Mouse (Mus musculus): ENCODE results near the gene Ppt2.

Ppt2 gene

DNA sequence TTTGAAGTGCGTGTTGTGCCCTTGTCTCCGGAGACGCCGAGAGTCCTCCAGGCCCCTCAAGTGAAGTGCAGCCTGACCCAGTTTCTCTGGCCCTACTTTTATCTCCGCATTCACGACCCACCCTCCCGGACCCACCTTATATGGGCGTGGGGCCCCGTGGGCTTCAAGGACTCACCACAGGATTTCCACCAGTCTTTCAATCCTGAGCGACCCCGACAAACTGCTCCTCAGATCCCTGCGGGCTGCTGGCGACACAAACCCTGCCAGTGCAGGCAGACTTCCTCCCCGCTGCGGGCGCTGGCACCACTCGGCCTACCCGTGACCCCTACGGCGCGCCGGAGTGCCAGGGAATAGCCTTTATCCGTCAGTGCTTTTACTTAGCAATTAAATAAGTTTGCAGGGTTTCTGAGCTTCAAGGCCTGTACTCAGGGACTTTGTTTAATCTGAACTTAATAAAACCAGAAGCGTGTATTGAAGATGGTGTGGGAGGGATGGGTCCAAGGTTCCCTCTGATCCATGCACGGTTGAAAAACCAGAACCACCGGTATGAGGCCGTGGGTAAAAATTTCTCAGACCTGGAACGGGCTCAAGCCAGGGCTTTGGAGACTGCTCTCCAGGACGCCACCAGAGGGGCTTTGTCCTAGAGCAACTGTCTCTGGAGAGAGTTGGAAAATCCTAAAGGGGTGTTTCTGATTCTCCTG, at the start of gene Ppt2:
Ppt2 (minus strand) TSS at position 568 of the 701 bp plus-strand sequence.
- DNase-seq (ENCODE audit: low spot score): no peak

DNA sequence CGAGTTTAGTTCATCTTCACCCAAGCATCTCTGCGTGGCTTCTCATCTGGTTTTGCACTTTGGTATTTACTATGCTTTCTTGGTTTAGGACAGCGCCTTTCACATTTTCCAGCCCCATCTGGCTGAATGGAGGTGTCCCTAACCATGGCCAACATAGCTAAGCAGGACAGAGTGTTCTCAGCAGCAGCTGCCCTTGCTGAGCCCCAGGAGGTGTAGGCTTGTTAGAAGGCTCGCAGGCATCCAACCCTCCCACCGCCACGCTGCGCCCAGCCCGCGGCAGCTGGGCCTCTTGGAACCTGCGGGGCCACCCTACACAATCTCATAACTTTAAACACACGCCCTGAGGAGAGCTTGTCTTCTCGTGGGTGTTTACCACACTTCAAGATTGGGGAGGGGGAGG, 48.4 kb upstream of the Ppt2 start:
- no peak for DNase-seq (ENCODE audit: low spot score)

DNA sequence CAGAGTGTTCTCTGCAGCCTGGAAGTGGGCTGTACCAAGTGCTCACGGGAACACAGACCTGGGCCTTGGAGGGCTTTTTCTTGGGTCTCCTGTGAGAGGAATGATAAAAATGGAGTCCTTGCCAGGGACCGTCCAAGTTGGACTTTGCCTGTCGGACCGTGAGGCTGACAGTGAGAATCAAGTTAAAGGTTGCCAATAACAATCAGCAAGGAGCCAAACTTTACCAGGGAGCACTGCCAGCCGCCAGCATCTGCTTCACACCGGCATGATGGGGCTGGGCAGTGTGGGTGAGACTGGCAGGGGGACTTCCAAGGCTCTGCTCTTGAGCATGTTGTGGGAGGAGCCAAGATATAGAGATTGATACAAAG, 47.8 kb upstream of the Ppt2 start:
- no peak for DNase-seq (ENCODE audit: low spot score)

DNA sequence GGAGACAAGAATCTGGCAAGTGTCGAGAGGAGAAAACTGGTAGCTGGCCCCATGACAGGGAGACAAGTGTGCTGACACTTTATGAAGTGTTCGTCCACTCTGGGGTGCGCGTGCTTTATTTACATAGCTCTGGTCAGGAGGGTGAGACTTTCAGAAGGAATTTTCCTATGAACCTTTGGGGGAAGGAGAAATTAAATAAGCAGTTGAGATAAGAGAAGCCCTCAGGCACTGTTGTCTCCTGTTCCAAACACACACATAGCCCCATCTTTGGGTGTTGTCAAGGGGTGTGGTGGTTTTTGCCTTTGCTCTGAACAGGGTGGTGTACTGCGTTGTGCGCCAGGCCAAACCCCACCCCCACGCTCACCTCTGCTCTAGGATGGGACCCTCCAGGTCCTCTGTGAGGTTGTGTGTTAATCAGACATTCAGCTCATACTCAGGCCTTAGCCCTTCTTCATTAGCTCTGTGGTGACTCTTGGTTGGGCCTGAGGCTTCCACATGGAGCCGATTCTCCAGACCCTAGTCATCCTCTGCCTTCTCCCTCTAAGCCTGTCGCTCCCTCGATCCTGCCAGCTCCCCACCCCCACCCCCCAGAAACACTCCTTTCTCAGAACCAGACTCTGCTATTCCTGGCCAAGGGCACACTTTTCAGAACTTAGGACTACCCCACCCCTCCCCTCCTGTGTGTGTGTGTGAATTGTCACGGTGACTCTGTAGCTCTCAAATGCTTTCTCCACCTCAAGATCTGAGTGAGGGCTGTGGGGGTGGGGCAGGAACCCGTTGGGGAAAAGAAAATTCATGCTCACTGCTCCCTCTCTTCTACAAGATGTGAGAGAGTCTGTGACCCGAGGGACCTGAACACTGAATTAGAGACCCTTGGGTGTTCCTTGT, 47.1 kb upstream of the Ppt2 start:
- no peak for DNase-seq (ENCODE audit: low spot score)

DNA sequence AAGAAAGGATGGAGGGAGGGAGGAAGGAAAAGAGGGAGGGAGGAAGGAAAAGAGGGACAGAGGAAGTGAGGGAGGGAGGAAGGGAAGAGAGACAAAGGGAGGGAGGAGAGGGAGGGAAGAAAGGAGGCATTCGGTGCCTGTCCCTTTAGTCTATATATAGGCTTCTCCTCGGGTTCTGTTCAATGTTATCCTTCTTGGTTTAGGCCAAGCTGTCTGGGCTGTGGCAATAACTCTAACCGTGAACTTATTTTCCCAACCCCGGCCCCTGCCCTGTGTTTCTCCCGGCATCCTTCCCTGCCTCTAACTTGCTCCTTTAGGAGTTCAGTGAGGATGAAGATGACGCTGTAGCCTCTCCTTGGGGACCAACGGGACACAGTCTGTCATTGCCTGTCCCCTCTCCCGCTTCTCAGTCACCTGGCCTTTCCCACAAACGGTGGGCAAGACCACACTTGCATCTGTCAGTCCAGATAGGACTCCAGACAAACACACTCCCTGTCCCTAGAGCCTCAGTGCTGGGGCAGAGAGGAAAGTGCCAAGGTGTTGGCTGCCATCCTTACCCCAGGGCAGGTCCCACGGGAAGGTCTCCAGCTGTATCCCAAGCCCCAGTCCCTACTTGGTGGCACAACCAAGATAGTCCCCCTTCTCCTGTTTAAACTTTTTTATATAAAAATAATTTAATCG, 46.4 kb upstream of the Ppt2 start:
- DNase-seq (ENCODE audit: low spot score): no peak

DNA sequence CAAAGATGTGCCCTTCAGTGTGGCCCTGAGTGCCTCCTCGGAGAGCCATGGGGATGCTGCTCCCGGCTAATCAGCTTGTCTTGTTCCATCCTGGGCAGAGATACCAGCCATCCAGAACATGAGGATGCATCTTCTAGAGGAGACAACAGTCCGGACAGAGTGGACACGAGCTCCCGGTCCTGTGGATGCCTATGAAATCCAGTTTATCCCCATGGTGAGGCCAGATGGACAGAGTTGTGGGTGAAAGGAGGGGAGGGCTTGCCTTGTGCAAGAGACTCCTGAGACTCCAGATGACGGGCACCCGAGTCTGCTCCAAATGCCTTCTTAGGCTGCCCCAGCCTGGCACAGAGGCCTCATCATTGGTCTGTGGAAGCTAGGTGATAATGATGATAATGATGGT, 44.8 kb upstream of the Ppt2 start:
- DNase-seq (ENCODE audit: low spot score): no peak

DNA sequence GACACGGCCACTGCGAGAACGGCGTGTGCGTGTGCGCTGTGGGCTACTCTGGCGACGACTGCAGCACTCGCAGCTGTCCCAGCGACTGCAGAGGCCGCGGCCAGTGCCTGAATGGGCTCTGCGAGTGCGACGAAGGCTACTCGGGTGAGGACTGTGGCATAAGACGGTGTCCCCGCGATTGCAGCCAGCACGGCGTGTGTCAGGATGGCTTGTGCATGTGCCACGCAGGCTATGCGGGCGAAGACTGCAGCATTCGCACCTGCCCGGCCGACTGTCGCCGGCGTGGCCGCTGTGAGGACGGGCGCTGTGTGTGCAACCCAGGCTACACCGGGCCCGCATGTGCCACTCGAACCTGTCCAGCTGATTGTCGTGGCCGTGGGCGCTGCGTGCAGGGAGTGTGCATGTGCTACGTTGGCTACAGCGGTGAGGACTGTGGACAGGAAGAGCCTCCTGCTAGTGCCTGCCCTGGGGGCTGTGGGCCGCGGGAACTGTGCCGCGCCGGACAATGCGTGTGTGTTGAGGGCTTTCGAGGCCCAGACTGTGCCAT, 44.0 kb upstream of the Ppt2 start:
- DNase-seq (ENCODE audit: low spot score): no peak

DNA sequence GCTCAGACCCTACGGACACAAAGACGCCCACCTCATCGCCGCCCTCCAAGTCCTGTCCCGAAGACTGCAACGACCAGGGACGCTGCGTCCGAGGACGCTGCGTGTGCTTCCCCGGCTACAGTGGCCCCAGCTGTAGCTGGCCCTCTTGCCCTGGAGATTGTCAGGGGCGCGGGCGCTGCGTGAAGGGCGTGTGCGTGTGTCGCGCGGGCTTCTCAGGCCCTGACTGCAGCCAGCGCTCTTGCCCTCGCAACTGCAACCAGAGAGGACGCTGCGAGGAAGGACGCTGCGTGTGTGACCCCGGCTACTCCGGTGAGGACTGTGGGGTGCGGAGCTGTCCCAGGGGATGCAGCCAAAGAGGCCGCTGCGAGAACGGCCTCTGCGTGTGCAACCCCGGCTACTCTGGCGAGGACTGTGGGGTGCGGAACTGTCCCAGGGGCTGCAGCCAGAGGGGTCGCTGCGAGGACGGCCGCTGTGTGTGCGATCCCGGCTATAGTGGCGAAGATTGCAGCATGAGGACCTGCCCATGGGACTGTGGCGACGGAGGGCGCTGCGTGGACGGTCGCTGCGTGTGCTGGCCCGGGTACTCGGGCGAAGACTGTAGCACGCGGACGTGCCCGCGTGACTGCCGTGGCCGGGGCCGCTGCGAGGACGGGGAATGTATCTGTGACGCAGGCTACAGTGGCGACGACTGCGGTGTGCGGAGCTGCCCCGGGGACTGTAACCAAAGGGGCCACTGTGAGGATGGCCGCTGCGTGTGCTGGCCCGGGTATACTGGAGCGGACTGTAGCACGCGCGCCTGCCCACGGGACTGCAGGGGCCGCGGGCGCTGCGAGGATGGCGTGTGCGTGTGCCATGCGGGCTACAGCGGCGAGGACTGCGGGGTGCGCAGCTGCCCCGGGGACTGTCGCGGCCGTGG, 43.1 kb upstream of the Ppt2 start:
- DNase-seq (ENCODE audit: low spot score): no peak

DNA sequence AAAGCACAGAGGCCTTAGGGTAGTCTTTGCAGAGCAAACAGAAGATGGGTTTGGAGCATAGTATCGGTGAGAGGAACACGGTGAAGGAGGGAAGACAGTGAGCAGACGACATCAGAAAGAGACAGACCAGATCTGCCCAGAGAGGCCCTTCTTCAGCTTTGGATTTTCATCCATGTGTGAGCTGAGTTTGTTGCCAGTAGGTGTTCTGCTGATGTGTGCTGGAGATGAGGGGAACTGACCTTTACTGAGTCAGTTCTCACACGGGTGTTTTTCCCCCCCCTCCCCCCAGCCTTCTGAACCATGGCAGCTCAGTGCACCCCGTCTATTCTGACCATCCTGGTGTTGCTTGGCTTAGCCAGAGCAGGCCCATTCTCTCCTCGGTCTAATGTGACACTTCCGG, 41.9 kb upstream of the Ppt2 start, which contains the start of gene Tnxb:
Tnxb (plus strand) TSS at position 301 of the 400 bp plus-strand sequence.
- no peak for DNase-seq (ENCODE audit: low spot score)

DNA sequence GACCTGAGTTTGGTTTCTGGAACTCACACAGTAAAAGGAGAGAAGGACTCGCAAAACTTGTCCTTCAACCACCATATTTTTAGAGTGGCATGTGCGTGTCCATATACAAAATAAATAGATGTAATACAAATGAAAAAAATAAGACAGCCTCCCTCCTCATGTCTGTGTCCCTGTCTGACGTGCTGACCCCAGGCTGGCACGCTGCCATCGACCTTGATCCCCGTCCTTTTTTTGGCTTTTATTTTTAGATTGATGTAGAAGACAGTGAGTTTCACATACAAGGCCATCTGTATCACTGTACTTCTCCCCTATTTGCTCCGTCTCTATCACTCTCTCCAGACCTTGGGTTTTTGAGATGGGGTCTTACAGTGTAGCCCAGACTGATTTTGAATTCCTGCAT, 36.2 kb upstream of the Ppt2 start:
- DNase-seq (ENCODE audit: low spot score): no peak

DNA sequence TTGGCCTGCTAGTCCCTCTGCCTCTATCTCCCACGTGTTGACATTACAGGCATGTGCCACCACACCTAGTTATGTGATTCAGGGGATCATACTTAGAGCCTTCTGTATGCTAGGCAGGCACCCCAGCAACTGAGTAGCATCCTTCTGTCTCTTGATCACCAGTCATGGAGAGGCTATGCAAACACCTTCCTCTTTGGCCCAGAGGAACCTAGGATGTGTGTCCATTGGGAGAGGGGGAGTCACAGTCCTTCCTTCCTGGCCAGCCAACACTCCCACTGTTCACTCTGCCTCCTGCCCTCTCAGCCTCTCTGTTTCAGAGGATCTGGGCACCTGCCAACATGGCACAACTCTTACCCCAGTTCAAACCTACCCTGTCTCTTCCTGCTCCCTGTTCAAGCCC, 35.2 kb upstream of the Ppt2 start:
- no peak for DNase-seq (ENCODE audit: low spot score)

DNA sequence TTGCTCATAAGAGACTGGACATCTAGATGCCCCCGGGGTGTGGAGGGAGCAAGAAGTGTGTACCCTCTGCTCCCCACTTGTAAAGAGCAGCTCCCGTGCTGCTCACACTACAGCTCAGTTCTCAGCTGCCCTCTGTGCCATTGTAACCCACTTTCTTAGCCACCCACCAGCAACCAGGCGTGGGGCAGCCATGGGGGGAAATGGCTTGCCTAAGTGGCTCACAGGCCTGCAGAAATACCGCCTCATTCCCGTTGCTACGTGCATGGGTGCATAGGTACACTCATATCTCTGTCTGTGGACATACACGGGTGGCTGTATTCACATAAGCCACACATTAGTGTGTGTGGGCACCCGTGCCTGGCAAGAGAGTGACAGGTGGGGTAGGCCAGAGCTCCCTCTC, 34.7 kb upstream of the Ppt2 start:
- no peak for DNase-seq (ENCODE audit: low spot score)

DNA sequence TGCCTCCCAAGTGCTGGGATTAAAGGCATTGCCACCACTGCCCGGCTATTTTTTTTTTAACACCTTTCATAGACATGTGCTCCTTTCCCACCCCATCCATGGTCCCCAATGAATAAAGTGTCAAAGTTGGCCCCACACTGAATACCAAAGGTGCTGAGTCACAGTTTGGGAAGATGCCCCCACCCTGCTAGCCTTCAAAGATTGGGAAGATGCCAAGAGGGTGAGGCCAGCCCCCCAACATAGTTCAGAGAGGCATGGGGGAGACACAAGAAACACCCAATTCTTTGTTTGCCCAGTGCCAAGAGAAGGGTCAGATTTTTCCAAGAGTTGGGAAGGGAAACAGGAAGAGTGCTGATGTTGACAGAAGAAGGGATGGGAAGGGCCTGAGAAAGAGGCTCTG, 34.2 kb upstream of the Ppt2 start:
- no peak for DNase-seq (ENCODE audit: low spot score)

DNA sequence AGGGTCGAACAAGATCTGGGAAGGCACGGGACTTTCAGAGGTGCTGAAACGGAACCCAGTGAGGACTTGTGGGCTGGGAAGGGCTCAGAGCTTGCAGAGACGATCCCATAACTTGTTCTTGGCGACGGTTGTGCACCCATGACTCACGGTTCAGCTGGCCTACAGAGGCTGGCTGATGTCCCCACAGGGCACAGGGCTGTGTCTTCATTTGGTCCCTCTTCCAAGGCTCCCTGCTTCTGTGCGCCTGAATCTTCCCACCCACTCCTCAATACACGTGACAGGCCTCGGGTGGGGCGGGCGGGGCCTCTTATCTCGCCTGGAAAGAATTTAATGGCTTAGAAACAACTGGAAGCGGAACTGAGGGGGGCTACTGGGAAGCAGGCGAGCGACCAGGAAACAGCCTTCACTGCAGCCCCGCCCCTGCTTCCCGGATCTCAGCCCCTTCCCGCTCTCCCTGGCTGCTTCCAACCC, 32.8 kb upstream of the Ppt2 start:
- no peak for DNase-seq (ENCODE audit: low spot score)

DNA sequence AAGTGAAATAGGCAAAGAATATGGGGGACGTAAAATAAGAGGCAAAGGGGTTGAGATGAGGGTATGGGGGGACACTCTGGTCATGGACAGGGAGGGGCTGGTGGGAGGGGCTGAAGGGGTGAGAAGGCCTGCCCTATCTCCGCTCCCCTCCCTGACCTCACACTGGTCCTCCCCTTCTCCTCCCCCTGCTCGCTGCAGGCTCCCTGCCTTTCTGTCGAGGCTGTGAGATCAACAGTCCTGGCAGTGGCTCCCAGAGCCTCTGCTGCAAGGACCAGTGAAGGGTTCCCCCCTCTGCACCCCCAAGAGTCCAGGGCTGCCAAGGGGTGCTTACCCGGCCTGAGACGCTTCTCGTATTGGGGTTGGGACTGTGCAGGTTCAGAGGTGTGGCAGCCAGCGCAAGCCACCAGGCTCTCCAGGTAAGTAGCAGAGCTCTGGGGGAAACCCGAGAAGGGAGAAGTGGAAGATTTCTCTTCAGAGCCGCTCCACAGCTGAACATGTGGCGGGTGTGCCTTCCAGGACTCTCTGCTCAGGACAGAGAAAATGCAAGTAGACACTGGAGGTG, 32.0 kb upstream of the Ppt2 start:
- no peak for DNase-seq (ENCODE audit: low spot score)

DNA sequence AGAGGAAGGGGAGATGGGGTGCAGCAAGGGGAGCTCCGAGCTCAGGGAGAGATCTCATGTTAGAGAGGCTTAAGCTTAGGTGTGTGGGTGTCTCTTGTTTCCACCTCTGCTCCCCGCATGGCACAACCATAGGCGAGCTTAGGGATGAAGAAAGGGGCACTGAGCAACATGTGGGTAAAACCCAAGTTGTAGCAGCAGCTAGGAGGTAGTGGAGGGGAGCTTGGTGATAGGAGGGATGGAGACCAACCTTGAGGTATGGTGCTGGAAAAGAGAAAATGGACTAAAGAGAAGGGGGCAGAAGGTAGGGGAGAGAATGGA, 31.5 kb upstream of the Ppt2 start:
- DNase-seq (ENCODE audit: low spot score): no peak

DNA sequence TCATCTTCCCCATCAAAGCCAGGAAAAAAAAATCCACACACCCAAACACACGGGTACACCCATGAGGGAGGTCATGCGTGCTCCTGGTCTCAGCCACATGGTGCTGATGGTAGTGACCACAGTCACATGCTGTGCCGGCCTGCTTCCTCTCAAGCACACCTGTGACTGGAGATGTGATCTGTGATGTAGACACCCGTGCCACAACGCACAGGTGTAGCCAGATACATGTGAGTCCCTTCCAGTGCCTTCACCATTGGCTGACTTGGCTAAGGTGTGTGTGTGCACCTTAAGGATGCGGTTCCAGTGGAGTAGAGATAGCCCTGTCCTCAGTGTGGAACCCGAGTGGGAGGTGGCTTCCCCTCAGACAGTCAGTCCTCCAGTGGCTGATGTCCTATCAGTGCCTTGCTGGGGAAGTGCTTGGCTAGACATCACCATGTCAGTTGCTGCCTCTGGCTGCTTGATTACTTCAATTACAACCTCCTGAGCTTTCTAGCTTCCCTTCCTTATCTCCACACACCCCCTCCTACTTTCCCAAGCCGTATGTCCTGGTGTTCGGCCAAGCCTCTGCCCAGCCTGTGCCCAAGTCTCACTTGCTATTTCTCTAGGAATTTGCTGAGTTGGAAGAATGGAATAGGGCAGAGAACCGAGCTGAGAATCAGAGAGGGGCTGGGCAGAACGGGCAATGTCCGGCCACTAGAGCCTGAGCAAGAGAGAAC, 31.0 kb upstream of the Ppt2 start:
- DNase-seq (ENCODE audit: low spot score): no peak

DNA sequence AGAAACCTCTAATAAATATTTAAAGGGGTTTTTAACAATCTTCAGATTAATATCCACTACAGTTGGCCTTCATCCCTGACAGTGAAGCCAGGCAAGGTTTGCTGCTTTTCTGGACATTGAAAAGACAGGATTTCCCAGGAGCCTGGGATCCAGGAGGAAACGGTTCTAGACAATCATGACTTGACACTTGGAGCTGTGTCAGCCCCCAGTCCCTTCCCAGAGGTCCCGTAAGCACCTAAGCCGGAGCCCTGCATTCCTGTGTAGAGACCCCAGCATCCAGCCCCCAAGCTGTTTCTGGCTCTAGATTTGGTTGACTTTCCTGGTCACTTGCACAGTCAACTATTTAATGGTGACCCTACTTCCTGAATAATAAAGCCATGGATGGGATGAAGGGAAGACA, 30.3 kb upstream of the Ppt2 start:
- no peak for DNase-seq (ENCODE audit: low spot score)

DNA sequence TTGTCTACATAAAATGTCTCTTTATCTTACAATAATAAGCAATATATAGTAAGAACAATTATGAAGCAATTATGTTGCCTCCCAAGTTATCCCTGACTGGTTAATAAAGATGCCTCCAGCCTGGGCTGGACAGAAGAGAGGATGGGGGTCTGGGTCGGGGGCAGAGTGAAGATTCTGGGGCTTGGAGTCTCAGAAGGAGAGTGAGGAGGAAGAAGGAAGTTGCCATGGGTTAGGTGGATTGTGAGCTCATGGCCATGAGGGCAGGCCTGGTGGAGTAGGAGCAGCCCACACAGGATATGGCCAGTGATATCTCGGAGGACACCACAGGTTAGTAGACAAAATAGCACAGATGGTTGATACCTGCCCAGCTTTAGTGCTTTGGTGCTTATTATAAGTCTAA, 29.8 kb upstream of the Ppt2 start:
- DNase-seq (ENCODE audit: low spot score): no peak

DNA sequence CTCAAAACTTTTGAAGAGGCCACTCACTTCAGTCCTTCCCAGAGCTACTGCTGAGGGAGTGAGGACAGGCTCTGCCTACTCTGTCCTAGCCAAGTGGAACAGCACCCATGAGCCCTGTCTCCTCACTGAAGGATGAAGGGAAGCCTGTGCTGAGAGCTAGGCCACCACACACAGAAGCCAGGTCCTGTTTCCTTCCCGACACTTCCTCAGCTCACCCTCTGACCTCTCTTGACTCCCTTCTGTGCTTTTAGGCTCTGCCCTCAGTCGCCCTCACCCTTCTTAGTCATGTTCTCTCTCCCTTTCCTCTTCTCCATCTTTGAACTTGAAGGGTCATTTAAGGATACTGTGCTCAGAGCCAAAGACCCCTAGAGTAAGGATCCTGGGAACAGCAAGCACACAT, 29.0 kb upstream of the Ppt2 start:
- DNase-seq (ENCODE audit: low spot score): no peak

DNA sequence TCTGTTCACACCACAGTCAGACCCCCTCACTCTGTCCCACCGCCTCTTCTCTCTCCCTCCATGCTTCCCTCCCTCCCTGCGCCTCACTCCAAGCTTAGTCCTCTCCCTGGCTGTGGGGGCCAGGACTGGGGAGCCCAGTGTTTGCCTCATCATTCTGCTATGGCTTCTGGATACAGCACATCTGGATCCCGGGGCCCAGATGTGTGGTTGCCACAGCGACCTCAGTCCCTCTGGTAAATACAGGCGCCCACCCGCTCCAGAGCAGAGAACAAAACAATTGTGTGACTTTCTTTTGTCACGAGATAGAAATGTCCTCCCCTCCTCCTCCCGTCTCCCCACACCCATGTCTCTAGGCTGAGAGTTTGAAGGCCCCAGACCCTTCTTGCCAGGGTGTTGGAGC, 28.4 kb upstream of the Ppt2 start:
- DNase-seq (ENCODE audit: low spot score): no peak

All from ovary, adult 18-20 months (tissue).